Mouse (Mus musculus) C2C12 (cell line): ENCODE measurements at regions not wholly inside any gene's neighbourhood (a gene's known extent, or its start where the extent isn't known, plus 50 kb on each side); places are given as distances from the start of the nearest gene placed in this dataset.

Experiments
- CTCF ChIP-seq: IDR thresholded peaks from one replicate; pipeline ENCODE4 v1.5.1; 2011; ENCODE audit not compliant: control insufficient read depth, insufficient read depth, insufficient read length
- MAX ChIP-seq: IDR thresholded peaks from one replicate; pipeline ENCODE4 v1.6.1; 2011; ENCODE audit warnings: mild to moderate bottlenecking, control low read depth
- MYOD1 ChIP-seq: IDR thresholded peaks from one replicate; pipeline ENCODE4 v1.6.1; 2011; ENCODE audit warnings: low read depth; ENCODE audit not compliant: control insufficient read depth, insufficient read length

- TF ChIP-seq CTCF (no peak), MAX (no peak), MYOD1 (no peak)
These were observed 1496.0 kb upstream of the Nudt12 start for GRCm38 (mm10) chr17:60509122-60509521.
